Mouse (Mus musculus) lung, adult 18-20 months (tissue): Measurements from ENCODE around the gene Pramel5.
"Not testable (repeated sequence)": the region's sequence is repeated elsewhere in the genome, so short reads cannot be mapped to it uniquely, and the experiment has no call there.

Experiments
- DNase-seq, 2 experiments: peaks; one replicate each; pipeline ENCODE4 v3.0.0; 2022; ENCODE audit warnings: mixed read lengths in 2 of 2

Gene Pramel5

GRCm38 (mm10) chr4:144280388-144280787 lies at the start of gene Pramel5:
TSS of gene Pramel5 (minus strand) at chr4:144280488.
- DNase-seq: not testable (repeated sequence)

GRCm38 (mm10) chr4:144329949-144330348 lies 49.7 kb upstream of the Pramel5 start, which contains the start of gene Gm13128:
TSS of gene Gm13128 (plus strand) at chr4:144330249.
- not testable (repeated sequence) for DNase-seq

GRCm38 (mm10) chr4:144312666-144313460 lies 32.6 kb upstream of the Pramel5 start:
- not testable (repeated sequence) for DNase-seq

DNA sequence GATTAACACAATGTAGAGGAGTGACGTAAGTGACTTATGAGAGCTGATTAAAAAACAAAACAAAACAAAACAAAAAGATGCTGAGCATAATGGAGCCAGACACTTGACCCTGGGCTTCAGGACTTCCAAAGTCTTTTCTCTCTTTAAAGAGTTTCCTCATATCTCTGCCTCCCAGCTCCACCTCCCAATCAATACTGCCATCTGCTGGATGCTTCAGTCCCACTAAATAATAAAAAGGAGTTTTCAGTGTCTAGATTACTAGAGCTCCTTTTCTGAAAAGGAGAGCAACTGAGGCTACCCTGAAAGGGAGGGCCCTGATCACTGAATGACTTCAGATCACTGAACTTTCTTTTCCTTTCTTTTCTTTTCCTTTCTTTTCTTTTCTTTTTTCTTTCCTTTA lies 19.1 kb upstream of the Pramel5 start:
- DNase-seq: not testable (repeated sequence)

DNA sequence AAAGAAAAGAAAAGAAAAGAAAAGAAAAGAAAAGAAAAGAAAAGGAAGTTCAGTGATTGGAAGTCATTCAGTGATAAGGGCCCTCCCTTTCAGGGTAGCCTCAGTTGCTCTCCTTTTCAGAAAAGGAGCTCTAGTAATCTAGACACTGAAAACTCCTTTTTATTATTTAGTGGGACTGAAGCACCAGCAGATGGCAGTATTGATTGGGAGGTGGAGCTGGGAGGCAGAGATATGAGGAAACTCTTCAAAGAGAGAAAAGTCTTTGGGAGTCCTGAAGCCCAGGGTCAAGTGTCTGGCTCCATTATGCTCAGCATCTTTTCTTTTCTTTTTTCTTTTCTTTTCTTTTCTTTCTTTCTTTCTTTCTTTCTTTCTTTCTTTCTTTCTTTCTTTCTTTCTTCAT lies 25.5 kb downstream of the Pramel5 start:
- DNase-seq: not testable (repeated sequence)
